Mouse (Mus musculus) kidney, postnatal 0 days (tissue): Measurements from ENCODE around the gene 1700012B07Rik. TPM values are rescaled to one million over a fixed set of nuclear protein-coding genes. Genes with fewer than 3 reads are reported as not detected.

ENCODE experiments used
- ATAC-seq: fragments of 200-750 bp; cut with Nextera tagmentation; replicated peaks from 2 replicates; pipeline ENCODE4 v1.8.0; 2017; ENCODE audit warnings: low read depth, moderate number of reproducible peaks, moderate TSS enrichment, moderate library complexity; ENCODE audit not compliant: low FRiP score
- DNase-seq: peaks from one replicate; pipeline ENCODE4 v3.0.0-alpha.2; 2016; ENCODE audit warnings: low spot score
- H3K27ac ChIP-seq: fragments of 300-500 bp; sonication (generic); 2 replicates; pipeline ENCODE4 v1.5.1; 2014; ENCODE audit warnings: mild to moderate bottlenecking
- H3K27me3 ChIP-seq: fragments of 300-500 bp; sonication (generic); 2 replicates; pipeline ENCODE4 v1.6.1; 2014; ENCODE audit warnings: low read length, mixed read lengths; ENCODE audit not compliant: insufficient read depth
- H3K36me3 ChIP-seq: fragments of 300-500 bp; sonication (generic); 2 replicates; pipeline ENCODE4 v1.6.1; 2014; ENCODE audit warnings: low read length, mixed read lengths; ENCODE audit not compliant: insufficient read depth
- H3K4me1 ChIP-seq: fragments of 300-500 bp; sonication (generic); replicated peaks from 2 replicates; pipeline ENCODE4 v1.6.1; 2014; ENCODE audit warnings: antibody characterized with exemption, low read length, mixed read lengths; ENCODE audit not compliant: insufficient read depth
- H3K4me2 ChIP-seq: fragments of 300-500 bp; sonication (generic); 2 replicates; pipeline ENCODE4 v1.6.1; 2014; ENCODE audit warnings: mild to moderate bottlenecking, low read length, moderate library complexity, mixed read lengths
- H3K4me3 ChIP-seq: fragments of 300-500 bp; sonication (generic); replicated peaks from 2 replicates; pipeline ENCODE4 v1.5.1; 2014; ENCODE audit warnings: low read depth, low read length
- H3K9ac ChIP-seq: fragments of 300-500 bp; sonication (generic); 2 replicates; pipeline ENCODE4 v1.6.1; 2014; ENCODE audit warnings: low read depth, low read length
- H3K9me3 ChIP-seq: fragments of 300-500 bp; sonication (generic); replicated peaks from 2 replicates; pipeline ENCODE4 v1.6.1; 2016; ENCODE audit warnings: low read length, inconsistent platforms, mixed read lengths
- CTCF ChIP-seq: IDR thresholded peaks from 2 replicates; pipeline ENCODE4 v1.5.1; 2016; ENCODE audit warnings: antibody characterized with exemption, low read depth, mild to moderate bottlenecking, moderate library complexity
- WGBS: fragments of 180-500 bp; shearing (Covaris S2); extraction: QIAGEN DNeasy Blood & Tissue Kit; methylation state at CpG from one replicate; pipeline ENCODE4 v1.1.7; 2014; 5-methylcytosine and 5-hydroxymethylcytosine counted together
- polyA plus RNA-seq: library from polyadenylated mRNA; unstranded; fragments of >200 nt; fragmentation: Nextera tagmentation; extraction: Ambion mirVana; gene quantifications from 2 replicates; pipeline ENCODE4 v1.2.1, GENCODE M21; 2015

Gene 1700012B07Rik
- polyA plus RNA-seq, 1 experiment from 2014 or later: not detected

- Histone ChIP-seq H3K9me3 (no peaks in the 10 kb centered on the region), H3K4me3 (no peak overlapping the region), H3K27me3 (no peaks in the 10 kb centered on the region), H3K36me3 (no peaks in the 10 kb centered on the region), H3K4me2 (no peak overlapping the region), H3K27ac (no peak overlapping the region), H3K9ac (no peak overlapping the region), H3K4me1 (no peaks in the 10 kb centered on the region)
- ATAC-seq (no peak), DNase-seq (peak; percentile 20)
- TF ChIP-seq CTCF: no peak
- WGBS: 67% methylated on average over 5 of the region's 5 CpGs
Observed at GRCm38 (mm10) chr11:109830368-109830767, 2.5 kb upstream of the 1700012B07Rik start.

GRCm38 (mm10) chr11:109822280-109822679 is 5.6 kb downstream of the 1700012B07Rik start:
- H3K4me3 ChIP-seq: no peak overlapping the region
- no peaks in the 10 kb centered on the region for H3K4me1 ChIP-seq
- no peak overlapping the region for H3K4me2 ChIP-seq
- no peak for DNase-seq
- ATAC-seq: no peak
- H3K27me3 ChIP-seq: no peaks in the 10 kb centered on the region
- no peaks in the 10 kb centered on the region for H3K9me3 ChIP-seq
- WGBS: 79% methylated on average over 6 of the region's 6 CpGs
- no peak overlapping the region for H3K27ac ChIP-seq
- no peak for TF ChIP-seq CTCF
- no peak overlapping the region for H3K9ac ChIP-seq
- H3K36me3 ChIP-seq: no peaks in the 10 kb centered on the region

GRCm38 (mm10) chr11:109817405-109817804 is 10.4 kb downstream of the 1700012B07Rik start:
- DNase-seq (peak; percentile 85), ATAC-seq (no peak)
- Histone ChIP-seq H3K4me1 (no peaks in the 10 kb centered on the region), H3K27ac (peak overlapping the region; percentile 5; the same call in 1 of the 2 replicates), H3K36me3 (no peaks in the 10 kb centered on the region), H3K27me3 (no peaks in the 10 kb centered on the region), H3K4me3 (no peak overlapping the region), H3K9ac (no peak overlapping the region), H3K4me2 (no peak overlapping the region), H3K9me3 (no peaks in the 10 kb centered on the region)
- 57% methylated on average over 3 of the region's 3 CpGs for WGBS
- no peak for TF ChIP-seq CTCF

- ATAC-seq (no peak), DNase-seq (no peak)
- no peaks in the 10 kb centered on the region for H3K36me3 ChIP-seq
- H3K9ac ChIP-seq: no peak overlapping the region
- H3K4me2 ChIP-seq: no peak overlapping the region
- WGBS: 74% methylated on average over 1 of the region's 1 CpGs
- no peak overlapping the region for H3K4me3 ChIP-seq
- H3K9me3 ChIP-seq: no peaks in the 10 kb centered on the region
- H3K27ac ChIP-seq: peak overlapping the region; percentile 5
- TF ChIP-seq CTCF: no peak
- no peaks in the 10 kb centered on the region for H3K4me1 ChIP-seq
- H3K27me3 ChIP-seq: no peaks in the 10 kb centered on the region
Observed at GRCm38 (mm10) chr11:109816911-109817310, 10.9 kb downstream of the 1700012B07Rik start.

- Histone ChIP-seq H3K9me3 (no peaks in the 10 kb centered on the region), H3K36me3 (no peaks in the 10 kb centered on the region), H3K4me3 (no peak overlapping the region), H3K27me3 (no peaks in the 10 kb centered on the region), H3K4me2 (no peak overlapping the region), H3K9ac (no peak overlapping the region), H3K4me1 (no peaks in the 10 kb centered on the region), H3K27ac (no peak overlapping the region)
- no peak for DNase-seq
- WGBS: 63% methylated on average over 2 of the region's 2 CpGs
- no peak for ATAC-seq
- TF ChIP-seq CTCF: no peak
Observed at GRCm38 (mm10) chr11:109811721-109812120, 16.1 kb downstream of the 1700012B07Rik start.

GRCm38 (mm10) chr11:109809175-109809855 is 18.5 kb downstream of the 1700012B07Rik start:
- H3K27me3 ChIP-seq: no peaks in the 10 kb centered on the region
- DNase-seq (no peak), ATAC-seq (no peak)
- no peak overlapping the region for H3K9ac ChIP-seq
- no peak overlapping the region for H3K4me3 ChIP-seq
- H3K4me2 ChIP-seq: no peak overlapping the region
- H3K4me1 ChIP-seq: no peaks in the 10 kb centered on the region
- no peaks in the 10 kb centered on the region for H3K9me3 ChIP-seq
- no peak overlapping the region for H3K27ac ChIP-seq
- TF ChIP-seq CTCF: no peak
- 25% methylated on average over 4 of the region's 4 CpGs for WGBS
- H3K36me3 ChIP-seq: no peaks in the 10 kb centered on the region

- H3K36me3 ChIP-seq: no peaks in the 10 kb centered on the region
- no peak overlapping the region for H3K4me3 ChIP-seq
- H3K9me3 ChIP-seq: no peaks in the 10 kb centered on the region
- H3K4me1 ChIP-seq: no peaks in the 10 kb centered on the region
- no peaks in the 10 kb centered on the region for H3K27me3 ChIP-seq
- no peak overlapping the region for H3K27ac ChIP-seq
- DNase-seq (no peak), ATAC-seq (no peak)
- H3K4me2 ChIP-seq: no peak overlapping the region
- 93% methylated on average over 1 of the region's 1 CpGs for WGBS
- no peak for TF ChIP-seq CTCF
- H3K9ac ChIP-seq: no peak overlapping the region
Observed at GRCm38 (mm10) chr11:109801515-109801914, 26.3 kb downstream of the 1700012B07Rik start.
